Mouse (Mus musculus) adrenal gland, adult 18-20 months (tissue): ENCODE results near the gene Serf1. TPM values are rescaled to one million over a fixed set of nuclear protein-coding genes. Genes with fewer than 3 reads are reported as not detected.

Experiments used
- total RNA-seq, 2 experiments: library from RNA; stranded (reverse); gene quantifications; 1 replicate in 1 of 2; 2 replicates in 1 of 2; pipeline ENCODE4 v1.2.3; 2021

Gene Serf1
- total RNA-seq, 2 experiments from 2014 or later, result 15.2 to 22.2 TPM

Other genes starting within 250 kb of the Serf1 start
- 10 to 100 TPM in 1 of 2 experiments, 1 to 10 TPM in 1; 6.7 to 14.4 TPM for gene Cartpt, start 206.9 kb upstream of the Serf1 start, total RNA-seq
- 10 to 100 TPM; 69.0 to 83.4 TPM for gene Mccc2, start 92.4 kb upstream of the Serf1 start, total RNA-seq
- 10 to 100 TPM; 26.8 to 33.0 TPM for gene Bdp1, start 3.9 kb upstream of the Serf1 start, total RNA-seq
- gene Smn1, start 16.8 kb downstream of the Serf1 start, total RNA-seq, result 10 to 100 TPM; 29.5 to 32.4 TPM
- 1 to 10 TPM; 1.8 to 1.9 TPM for gene Naip2, start 94.1 kb downstream of the Serf1 start, total RNA-seq
- 1 to 10 TPM; 1.4 to 5.0 TPM for gene Naip5, start 138.3 kb downstream of the Serf1 start, total RNA-seq
- gene Naip6, start 209.7 kb downstream of the Serf1 start, total RNA-seq, result under 1 TPM; 0.40 to 0.42 TPM